ENCODE assay signal across 8 mouse cellular contexts in the genomic region with DNA sequence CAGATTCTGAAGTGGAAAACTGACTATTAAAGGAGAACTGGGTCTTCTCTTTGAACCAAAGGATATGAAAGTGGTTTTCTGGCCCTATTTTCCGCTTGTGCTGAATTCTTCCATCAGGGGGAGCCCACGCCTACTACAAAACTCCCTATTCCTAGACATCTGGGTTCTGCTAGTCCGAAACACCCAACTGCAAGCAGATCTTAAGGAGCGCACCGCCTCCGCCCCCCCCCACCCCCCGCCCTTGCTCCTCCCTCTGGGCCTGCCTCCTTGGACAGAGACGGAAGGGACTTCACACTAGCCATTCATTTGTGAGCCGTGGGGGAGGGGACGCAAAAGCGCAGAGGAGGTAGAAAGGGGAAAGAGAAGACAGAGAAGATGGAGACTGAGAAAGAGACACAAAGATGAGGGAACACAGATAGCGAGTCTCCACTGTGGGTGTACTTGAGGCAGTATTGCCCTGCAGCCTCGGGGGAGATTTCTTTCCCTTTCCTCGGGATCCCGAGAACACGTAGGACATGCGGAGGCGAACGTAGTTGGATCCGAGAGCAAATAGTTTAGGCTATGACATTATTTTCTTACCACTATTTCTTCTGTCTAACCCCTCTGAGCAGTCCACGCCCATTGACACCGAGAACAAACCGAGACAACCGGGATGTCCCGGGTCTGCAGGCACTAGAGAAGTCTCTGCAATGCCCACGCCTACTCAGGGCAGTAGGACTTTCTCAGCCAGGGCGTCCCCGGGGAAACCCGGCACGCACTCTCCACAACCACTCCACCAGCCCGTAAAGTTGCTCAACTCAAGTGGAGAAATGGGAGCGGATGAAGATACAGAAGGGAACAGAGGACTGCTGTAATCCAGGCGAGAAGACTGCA. TPM values are rescaled to one million over a fixed set of nuclear protein-coding genes. Genes with fewer than 3 reads are reported as not detected.
DNase-seq lines count a peak whose midpoint lies in the region; ATAC-seq and TF ChIP-seq lines count a peak whose summit lies in the region.

No protein-coding gene starts in this region.

- H3K79me2 ChIP-seq in myocyte (ENCODE audit: control insufficient read depth, insufficient read depth): peaks cover 38% of the 10 kb centered on the region

- H3K4me3 ChIP-seq in forebrain, embryonic 12.5 days (replicated peaks): peak overlapping the region; percentile 68
- peak overlapping the region; percentile 67 for H3K4me3 ChIP-seq in heart, embryonic 16.5 days (ENCODE audit: low read length)
- H3K4me3 ChIP-seq in liver, embryonic 12.5 days: peak overlapping the region; percentile 58
- H3K4me3 ChIP-seq in myocyte: peak overlapping the region; percentile 90
- H3K4me3 ChIP-seq in stomach, embryonic 16.5 days (replicated peaks; ENCODE audit: low read length): peak overlapping the region; percentile 74

- H3ac ChIP-seq in myocyte (ENCODE audit: control insufficient read depth, insufficient read length): peak overlapping the region; percentile 7

- peak overlapping the region; percentile 82 for H3K9ac ChIP-seq in forebrain, embryonic 12.5 days
- H3K9ac ChIP-seq in heart, embryonic 16.5 days (ENCODE audit: low read length): peak overlapping the region; percentile 83
- H3K9ac ChIP-seq in liver, embryonic 12.5 days: peak overlapping the region; percentile 23; the same call in 1 of the 2 replicates
- H3K9ac ChIP-seq in stomach, embryonic 16.5 days (ENCODE audit: low read length): peak overlapping the region; percentile 72

- H3K36me3 ChIP-seq in forebrain, embryonic 12.5 days (replicated peaks): no peaks in the 10 kb centered on the region
- H3K36me3 ChIP-seq in heart, embryonic 16.5 days (ENCODE audit: control insufficient read depth, insufficient read depth): no peaks in the 10 kb centered on the region
- H3K36me3 ChIP-seq in liver, embryonic 12.5 days: no peaks in the 10 kb centered on the region
- no peaks in the 10 kb centered on the region for H3K36me3 ChIP-seq in myocyte (ENCODE audit: control insufficient read depth, insufficient read depth)
- H3K36me3 ChIP-seq in stomach, embryonic 16.5 days (ENCODE audit: control insufficient read depth, insufficient read depth, low read length): no peaks in the 10 kb centered on the region

- peak; percentile 83 for DNase-seq in brain, embryonic 18.5 days (ENCODE audit: low read depth, low spot score)
- peak; percentile 66 to 72 for DNase-seq in kidney, postnatal 25 days

- H3K27ac ChIP-seq in forebrain, embryonic 12.5 days: peak overlapping the region; percentile 88
- peak overlapping the region; percentile 91 for H3K27ac ChIP-seq in heart, embryonic 16.5 days (ENCODE audit: low read length)
- no peak overlapping the region for H3K27ac ChIP-seq in liver, embryonic 12.5 days
- H3K27ac ChIP-seq in stomach, embryonic 16.5 days (ENCODE audit: low read length): peak overlapping the region; percentile 93

- H3K9me3 ChIP-seq in forebrain, embryonic 12.5 days: no peaks in the 10 kb centered on the region
- no peaks in the 10 kb centered on the region for H3K9me3 ChIP-seq in heart, embryonic 16.5 days (replicated peaks; ENCODE audit: control insufficient read depth, low read length)
- no peaks in the 10 kb centered on the region for H3K9me3 ChIP-seq in liver, embryonic 12.5 days (replicated peaks)
- no peaks in the 10 kb centered on the region for H3K9me3 ChIP-seq in stomach, embryonic 16.5 days (replicated peaks; ENCODE audit: control insufficient read depth, low read length)

- H3K4me2 ChIP-seq in forebrain, embryonic 12.5 days: peak overlapping the region; percentile 88
- peak overlapping the region; percentile 79 for H3K4me2 ChIP-seq in heart, embryonic 16.5 days (ENCODE audit: low read depth, low read length)
- H3K4me2 ChIP-seq in liver, embryonic 12.5 days: peak overlapping the region; percentile 89
- peak overlapping the region; percentile 94 for H3K4me2 ChIP-seq in myocyte (ENCODE audit: low read depth)
- H3K4me2 ChIP-seq in stomach, embryonic 16.5 days (ENCODE audit: low read depth, low read length): peak overlapping the region; percentile 81

- no peaks in the 10 kb centered on the region for H3K27me3 ChIP-seq in forebrain, embryonic 12.5 days
- H3K27me3 ChIP-seq in heart, embryonic 16.5 days (ENCODE audit: control insufficient read depth, insufficient read depth, low read length): no peaks in the 10 kb centered on the region
- H3K27me3 ChIP-seq in liver, embryonic 12.5 days (replicated peaks): peaks cover 49% of the 10 kb centered on the region
- H3K27me3 ChIP-seq in myocyte (ENCODE audit: control insufficient read depth, insufficient read depth, insufficient read length): no peaks in the 10 kb centered on the region
- no peaks in the 10 kb centered on the region for H3K27me3 ChIP-seq in stomach, embryonic 16.5 days (ENCODE audit: control insufficient read depth, insufficient read depth, low read length)

- peak; percentile 44 for ATAC-seq in CD4-positive, CD25-positive, alpha-beta regulatory T cell, adult 4 months
- peak; percentile 85 for ATAC-seq in forebrain, embryonic 12.5 days (ENCODE audit: low FRiP score)
- ATAC-seq in heart, embryonic 16.5 days (replicated peaks; ENCODE audit: extremely low read depth, insufficient read depth, low FRiP score): peak; percentile 82
- ATAC-seq in liver, embryonic 12.5 days: peak; percentile 78
- ATAC-seq in stomach, embryonic 16.5 days (ENCODE audit: insufficient read depth, low FRiP score): peak; percentile 90

- H3K4me1 ChIP-seq in forebrain, embryonic 12.5 days: peaks cover 24% of the 10 kb centered on the region
- H3K4me1 ChIP-seq in heart, embryonic 16.5 days (ENCODE audit: control insufficient read depth, insufficient read depth, low read length): peaks cover 19% of the 10 kb centered on the region
- peaks cover 20% of the 10 kb centered on the region for H3K4me1 ChIP-seq in liver, embryonic 12.5 days
- peaks cover 6% of the 10 kb centered on the region for H3K4me1 ChIP-seq in stomach, embryonic 16.5 days (ENCODE audit: control insufficient read depth, insufficient read depth, low read length)

- peak; percentile 34 for TF ChIP-seq POLR2A in myocyte (IDR thresholded peaks at IDR 0.05; ENCODE audit: insufficient read length, low read depth)

- WGBS in forebrain, embryonic 12.5 days: under 1% methylated on average over 33 of the region's 33 CpGs
- WGBS in heart, embryonic 16.5 days: under 1% methylated on average over 33 of the region's 33 CpGs
- WGBS in liver, embryonic 12.5 days (ENCODE audit: insufficient replicate concordance): under 1% methylated on average over 33 of the region's 33 CpGs
- under 1% methylated on average over 33 of the region's 33 CpGs for WGBS in stomach, embryonic 16.5 days

TF ChIP-seq in myocyte, 11 proteins besides CTCF, POLR2A, EP300 and RAD21:
- TF ChIP-seq POLR2AphosphoS2 (IDR thresholded peaks at IDR 0.05; ENCODE audit: insufficient read length, low read depth) (peak; percentile 43), SRF (IDR thresholded peaks at IDR 0.05; ENCODE audit: control insufficient read depth, insufficient read length, low read depth) (no peak)

RNA-seq across cellular contexts. Expression of a gene that starts 1.8 kb away (rescaled TPM):
- polyA plus RNA-seq in CD4-positive, CD25-positive, alpha-beta regulatory T cell, adult 4 months (2017; shearing (Covaris generic)): 1 to 10 TPM in 1 of 2 experiments, under 1 TPM in 1; 0.20 to 1.2 TPM
- polyA plus RNA-seq in forebrain, embryonic 12.5 days (2016; fragmentation: Nextera tagmentation; extraction: Ambion mirVana): 65.4 and 65.8 TPM in 2 replicates
- polyA plus RNA-seq in heart, embryonic 16.5 days (2015; fragmentation: Nextera tagmentation; extraction: Ambion mirVana): 36.5 and 46.5 TPM in 2 replicates
- 2.9 and 4.6 TPM in 2 replicates for polyA plus RNA-seq in liver, embryonic 12.5 days (2016; fragmentation: Nextera tagmentation; extraction: Ambion mirVana)
- 23.9 TPM for polyA plus RNA-seq in myocyte (2012; fragmentation: generic; extraction: Trizol)
- 28.2 and 28.8 TPM in 2 replicates for polyA plus RNA-seq in stomach, embryonic 16.5 days (2015; fragmentation: Nextera tagmentation; extraction: Ambion mirVana)

Comparison
In these comparisons a context has a peak if more than half of its experiments do, and no peak if none do; other contexts are left out.
1. H3K9ac ChIP-seq: peak in every context shown above with its lines; median percentile 83 in heart, embryonic 16.5 days; 82 in forebrain, embryonic 12.5 days; 72 in stomach, embryonic 16.5 days; 23 in liver, embryonic 12.5 days.